Mouse (Mus musculus) T-helper 1 cell (primary cell): ENCODE results near the gene Ssc5d.
"Not testable (repeated sequence)": the region's sequence is repeated elsewhere in the genome, so short reads cannot be mapped to it uniquely, and the experiment has no call there.

Source experiments
- in situ Hi-C: fragments of 300-600 bp; cut with MboI, MseI; formaldehyde crosslinking; loops from one replicate; pipeline ENCODE4 v1.15.1; 2025; ENCODE audit warnings: high pct_unique_total_duplicates

Ssc5d gene

GRCm38 (mm10) chr7:4925441-4926381 lies at the start of gene Ssc5d:
Gene Ssc5d (plus strand): TSS chr7:4925785.
- in situ Hi-C loops = no loop called here

GRCm38 (mm10) chr7:4876753-4877221 lies 48.8 kb upstream of the Ssc5d start, which contains the start of gene Isoc2a:
Gene Isoc2a (plus strand): TSS chr7:4877153.
- in situ Hi-C loops = no loop called here

GRCm38 (mm10) chr7:4877226-4877625 lies 48.4 kb upstream of the Ssc5d start:
- in situ Hi-C loops = no loop called here

GRCm38 (mm10) chr7:4878186-4878585 lies 47.4 kb upstream of the Ssc5d start:
- in situ Hi-C loops = no loop called here

GRCm38 (mm10) chr7:4879036-4879435 lies 46.5 kb upstream of the Ssc5d start:
- in situ Hi-C loops = not testable (repeated sequence)

- in situ Hi-C loops = no loop called here
Observed at GRCm38 (mm10) chr7:4886680-4887079, 38.9 kb upstream of the Ssc5d start.

- in situ Hi-C loops = loop anchor here (5.0 kb wide), 1 partner anchor 73 kb away; no protein-coding TSS in a partner anchor
Observed at GRCm38 (mm10) chr7:4895186-4895585, 30.4 kb upstream of the Ssc5d start.

- in situ Hi-C loops = loop anchor here (5.0 kb wide), 1 partner anchor 77 kb away; no protein-coding TSS in a partner anchor
Observed at GRCm38 (mm10) chr7:4898851-4899648, 26.5 kb upstream of the Ssc5d start.

GRCm38 (mm10) chr7:4899649-4900522 lies 25.7 kb upstream of the Ssc5d start:
- in situ Hi-C loops = loop anchor here (5.0 kb wide), 1 partner anchor 78 kb away; no protein-coding TSS in a partner anchor

- in situ Hi-C loops = no loop called here
Observed at GRCm38 (mm10) chr7:4900523-4900851, 25.1 kb upstream of the Ssc5d start.

GRCm38 (mm10) chr7:4901171-4901570 lies 24.4 kb upstream of the Ssc5d start:
- in situ Hi-C loops = no loop called here

- in situ Hi-C loops = no loop called here
Observed at GRCm38 (mm10) chr7:4902404-4902803, 23.2 kb upstream of the Ssc5d start.

GRCm38 (mm10) chr7:4906466-4906950 lies 19.1 kb upstream of the Ssc5d start, which contains the start of gene Gm36210:
Gene Gm36210 (minus strand): TSS chr7:4906516.
- in situ Hi-C loops = no loop called here

- in situ Hi-C loops = no loop called here
Observed at GRCm38 (mm10) chr7:4911561-4911960, 14.0 kb upstream of the Ssc5d start.

GRCm38 (mm10) chr7:4912248-4912647 lies 13.3 kb upstream of the Ssc5d start:
- in situ Hi-C loops = no loop called here

- in situ Hi-C loops = no loop called here
Observed at GRCm38 (mm10) chr7:4915007-4915665, 10.4 kb upstream of the Ssc5d start, which contains the start of gene Zfp628. Gene Zfp628 (plus strand): TSS chr7:4915217.

GRCm38 (mm10) chr7:4915669-4916416 lies 9.7 kb upstream of the Ssc5d start:
- in situ Hi-C loops = no loop called here

- in situ Hi-C loops = no loop called here
Observed at GRCm38 (mm10) chr7:4917494-4917893, 8.1 kb upstream of the Ssc5d start.

- in situ Hi-C loops = no loop called here
Observed at GRCm38 (mm10) chr7:4918681-4919080, 6.9 kb upstream of the Ssc5d start.

- in situ Hi-C loops = no loop called here
Observed at GRCm38 (mm10) chr7:4919096-4919495, 6.5 kb upstream of the Ssc5d start.
